In genomic region chr19:57725326-57725725, GRCm38 (mm10) we compare ENCODE assay signal across 9 mouse cellular contexts.
"Had no signal": no experiment of that assay in that cellular context is flagged by ENCODE, and none has a peak within 500 bp of the region (broad histone marks: within the 10 kb centered on the region; RNA-seq: fewer than 3 reads in every experiment).

No protein-coding gene starts in this region.

- H3K4me1 ChIP-seq: liver, embryonic 13.5 days; liver, embryonic 15.5 days; midbrain, embryonic 12.5 days; neural tube, embryonic 12.5 days; stomach, embryonic 15.5 days had no signal

- H3K27me3 ChIP-seq: liver, embryonic 13.5 days; liver, embryonic 15.5 days; midbrain, embryonic 12.5 days; neural tube, embryonic 12.5 days; stomach, embryonic 15.5 days had no signal

- H3K36me3 ChIP-seq: liver, embryonic 13.5 days; liver, embryonic 15.5 days; stomach, embryonic 15.5 days had no signal

- ATAC-seq: liver, postnatal 0 days had no signal

- H3K27ac ChIP-seq: liver, embryonic 13.5 days; liver, embryonic 15.5 days; midbrain, embryonic 12.5 days; neural tube, embryonic 12.5 days; stomach, embryonic 15.5 days; stomach, postnatal 0 days had no signal

- H3K9ac ChIP-seq: liver, embryonic 13.5 days; liver, embryonic 15.5 days; liver, postnatal 0 days; lung, embryonic 14.5 days; midbrain, embryonic 12.5 days; neural tube, embryonic 12.5 days; stomach, embryonic 15.5 days had no signal

- H3K9me3 ChIP-seq: liver, embryonic 13.5 days; liver, embryonic 15.5 days; midbrain, embryonic 12.5 days; neural tube, embryonic 12.5 days; stomach, embryonic 15.5 days had no signal

- H3K4me3 ChIP-seq: liver, embryonic 13.5 days; liver, embryonic 15.5 days; midbrain, embryonic 12.5 days; neural tube, embryonic 12.5 days; stomach, embryonic 15.5 days had no signal

- H3K4me2 ChIP-seq: liver, embryonic 11.5 days; liver, embryonic 13.5 days; liver, embryonic 15.5 days; lung, embryonic 14.5 days; midbrain, embryonic 12.5 days; neural tube, embryonic 12.5 days; stomach, embryonic 15.5 days had no signal
